Mouse (Mus musculus): ENCODE measurements around the gene Dnah9. TPM values are rescaled to one million over a fixed set of nuclear protein-coding genes. Genes with fewer than 3 reads are reported as not detected.
A peak's percentile ranks its signal among the peaks of the same experiment; 100 is the strongest.

The Dnah9 gene
- polyA plus RNA-seq, 1 experiment from 2014 or later = 0.59 TPM

- ATAC-seq (ENCODE audit: insufficient number of reproducible peaks, insufficient read depth, low FRiP score, low read depth) = no peak
- 79% methylated on average over 2 of the region's 2 CpGs for WGBS
- no peaks in the 10 kb centered on the region for H3K4me1 ChIP-seq (ENCODE audit: control insufficient read depth, insufficient read depth, low read length)
- no peak overlapping the region for H3K27ac ChIP-seq (ENCODE audit: low read length)
- no peak overlapping the region for H3K9ac ChIP-seq (replicated peaks; ENCODE audit: low read depth, low read length)
- no peaks in the 10 kb centered on the region for H3K36me3 ChIP-seq (ENCODE audit: control insufficient read depth, insufficient read depth, low read length)
- H3K9me3 ChIP-seq (ENCODE audit: control insufficient read depth, low read depth, low read length) = no peaks in the 10 kb centered on the region
- H3K4me2 ChIP-seq (replicated peaks; ENCODE audit: low read depth, low read length) = no peak overlapping the region
- H3K4me3 ChIP-seq (ENCODE audit: low read depth, low read length) = no peak overlapping the region
- H3K27me3 ChIP-seq (ENCODE audit: control insufficient read depth, insufficient read depth, low read length) = no peaks in the 10 kb centered on the region
These were observed 264.4 kb downstream of the Dnah9 start for GRCm38 (mm10) chr11:65903944-65904343.

DNA sequence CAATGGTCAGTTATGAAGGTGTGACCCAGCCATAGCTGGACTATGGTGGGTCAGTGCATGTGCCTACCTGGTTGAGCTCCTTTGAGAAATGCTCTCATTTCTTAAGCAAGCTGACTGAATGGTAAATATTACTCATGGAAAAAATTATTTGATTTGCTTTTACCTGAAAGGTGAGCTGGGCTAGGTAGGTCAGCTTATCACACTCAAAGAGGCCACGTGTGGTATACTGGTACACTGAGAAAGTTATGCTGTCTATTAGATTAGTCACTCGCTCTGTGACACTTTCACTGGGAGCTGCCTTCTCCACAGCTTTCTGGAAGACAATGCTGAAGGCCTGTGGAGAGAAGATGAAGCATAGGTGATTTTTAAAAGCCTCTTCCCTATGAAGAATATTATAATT, 286.9 kb downstream of the Dnah9 start:
- peak; percentile 79 for ATAC-seq (ENCODE audit: insufficient number of reproducible peaks, insufficient read depth, low FRiP score, low read depth)

GRCm38 (mm10) chr11:65877146-65877775, 291.1 kb downstream of the Dnah9 start:
- Histone ChIP-seq H3K4me1 (ENCODE audit: control insufficient read depth, insufficient read depth, low read length) (no peaks in the 10 kb centered on the region), H3K4me3 (ENCODE audit: low read depth, low read length) (no peak overlapping the region), H3K9me3 (ENCODE audit: control insufficient read depth, low read depth, low read length) (no peaks in the 10 kb centered on the region), H3K27ac (ENCODE audit: low read length) (no peak overlapping the region), H3K9ac (replicated peaks; ENCODE audit: low read depth, low read length) (no peak overlapping the region), H3K27me3 (ENCODE audit: control insufficient read depth, insufficient read depth, low read length) (no peaks in the 10 kb centered on the region), H3K36me3 (ENCODE audit: control insufficient read depth, insufficient read depth, low read length) (no peaks in the 10 kb centered on the region), H3K4me2 (replicated peaks; ENCODE audit: low read depth, low read length) (no peak overlapping the region)
- no peak for ATAC-seq (ENCODE audit: insufficient number of reproducible peaks, insufficient read depth, low FRiP score, low read depth)
- WGBS = 74% methylated on average over 1 of the region's 1 CpGs

More for the DNA sequence above, 286.9 kb downstream of the Dnah9 start:
- Histone ChIP-seq H3K9ac (replicated peaks; ENCODE audit: low read depth, low read length) (no peak overlapping the region), H3K4me2 (replicated peaks; ENCODE audit: low read depth, low read length) (no peak overlapping the region), H3K4me1 (ENCODE audit: control insufficient read depth, insufficient read depth, low read length) (no peaks in the 10 kb centered on the region), H3K9me3 (ENCODE audit: control insufficient read depth, low read depth, low read length) (no peaks in the 10 kb centered on the region), H3K27ac (ENCODE audit: low read length) (no peak overlapping the region), H3K36me3 (ENCODE audit: control insufficient read depth, insufficient read depth, low read length) (no peaks in the 10 kb centered on the region), H3K4me3 (ENCODE audit: low read depth, low read length) (no peak overlapping the region), H3K27me3 (ENCODE audit: control insufficient read depth, insufficient read depth, low read length) (no peaks in the 10 kb centered on the region)
- 78% methylated on average over 2 of the region's 2 CpGs for WGBS

DNA sequence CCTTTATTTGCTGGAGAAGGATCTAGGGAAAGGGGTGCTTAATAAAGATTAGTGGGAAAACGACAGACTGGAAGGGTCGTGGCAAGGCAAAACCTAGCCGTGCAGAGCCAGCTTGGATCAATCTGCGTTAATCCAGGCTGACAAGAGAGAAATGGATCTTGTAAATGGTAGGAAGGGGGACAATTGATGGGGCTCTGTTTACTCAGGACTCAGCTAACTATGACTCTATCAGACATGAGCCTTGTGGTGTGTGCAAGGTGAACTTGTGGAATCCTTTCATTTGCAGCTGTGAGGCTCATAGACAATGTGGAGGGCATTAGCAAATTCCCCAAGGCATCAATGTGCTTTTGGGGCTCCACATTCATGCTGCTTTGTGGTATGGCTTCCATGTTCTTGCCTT, 306.9 kb downstream of the Dnah9 start:
- 16% methylated on average over 4 of the region's 4 CpGs for WGBS
- H3K9ac ChIP-seq (replicated peaks; ENCODE audit: low read depth, low read length) = no peak overlapping the region
- no peak overlapping the region for H3K4me3 ChIP-seq (ENCODE audit: low read depth, low read length)
- no peak overlapping the region for H3K4me2 ChIP-seq (replicated peaks; ENCODE audit: low read depth, low read length)
- H3K27ac ChIP-seq (ENCODE audit: low read length) = no peak overlapping the region
- 0 out of 2 replicates have a peak, but pooled peaks have one; percentile 56 for ATAC-seq (ENCODE audit: insufficient number of reproducible peaks, insufficient read depth, low FRiP score, low read depth)
- no peaks in the 10 kb centered on the region for H3K9me3 ChIP-seq (ENCODE audit: control insufficient read depth, low read depth, low read length)
- H3K36me3 ChIP-seq (ENCODE audit: control insufficient read depth, insufficient read depth, low read length) = no peaks in the 10 kb centered on the region
- H3K4me1 ChIP-seq (ENCODE audit: control insufficient read depth, insufficient read depth, low read length) = 0 out of 2 replicates have a peak, but pooled peaks cover 5% of the 10 kb centered on the region
- H3K27me3 ChIP-seq (ENCODE audit: control insufficient read depth, insufficient read depth, low read length) = no peaks in the 10 kb centered on the region

- no peak for ATAC-seq (ENCODE audit: insufficient number of reproducible peaks, insufficient read depth, low FRiP score, low read depth)
- H3K9me3 ChIP-seq (ENCODE audit: control insufficient read depth, low read depth, low read length) = no peaks in the 10 kb centered on the region
These were observed 316.3 kb downstream of the Dnah9 start for GRCm38 (mm10) chr11:65852066-65852465.

GRCm38 (mm10) chr11:65846446-65846845, 321.9 kb downstream of the Dnah9 start:
- Histone ChIP-seq H3K27me3 (ENCODE audit: control insufficient read depth, insufficient read depth, low read length) (no peaks in the 10 kb centered on the region), H3K4me3 (ENCODE audit: low read depth, low read length) (no peak overlapping the region), H3K36me3 (ENCODE audit: control insufficient read depth, insufficient read depth, low read length) (no peaks in the 10 kb centered on the region), H3K9me3 (ENCODE audit: control insufficient read depth, low read depth, low read length) (no peaks in the 10 kb centered on the region), H3K4me2 (replicated peaks; ENCODE audit: low read depth, low read length) (no peak overlapping the region), H3K4me1 (ENCODE audit: control insufficient read depth, insufficient read depth, low read length) (no peaks in the 10 kb centered on the region), H3K9ac (replicated peaks; ENCODE audit: low read depth, low read length) (no peak overlapping the region), H3K27ac (ENCODE audit: low read length) (no peak overlapping the region)
- ATAC-seq (ENCODE audit: insufficient number of reproducible peaks, insufficient read depth, low FRiP score, low read depth) = peak; percentile 46; the same call in 1 of the 2 replicates
- 60% methylated on average over 5 of the region's 5 CpGs for WGBS

More at GRCm38 (mm10) chr11:65852066-65852465, 316.3 kb downstream of the Dnah9 start:
- no peaks in the 10 kb centered on the region for H3K27me3 ChIP-seq (ENCODE audit: control insufficient read depth, insufficient read depth, low read length)
- H3K27ac ChIP-seq (ENCODE audit: low read length) = no peak overlapping the region
- H3K9ac ChIP-seq (replicated peaks; ENCODE audit: low read depth, low read length) = no peak overlapping the region
- H3K4me3 ChIP-seq (ENCODE audit: low read depth, low read length) = no peak overlapping the region
- no peaks in the 10 kb centered on the region for H3K4me1 ChIP-seq (ENCODE audit: control insufficient read depth, insufficient read depth, low read length)
- no peaks in the 10 kb centered on the region for H3K36me3 ChIP-seq (ENCODE audit: control insufficient read depth, insufficient read depth, low read length)
- 26% methylated on average over 1 of the region's 1 CpGs for WGBS
- no peak overlapping the region for H3K4me2 ChIP-seq (replicated peaks; ENCODE audit: low read depth, low read length)

DNA sequence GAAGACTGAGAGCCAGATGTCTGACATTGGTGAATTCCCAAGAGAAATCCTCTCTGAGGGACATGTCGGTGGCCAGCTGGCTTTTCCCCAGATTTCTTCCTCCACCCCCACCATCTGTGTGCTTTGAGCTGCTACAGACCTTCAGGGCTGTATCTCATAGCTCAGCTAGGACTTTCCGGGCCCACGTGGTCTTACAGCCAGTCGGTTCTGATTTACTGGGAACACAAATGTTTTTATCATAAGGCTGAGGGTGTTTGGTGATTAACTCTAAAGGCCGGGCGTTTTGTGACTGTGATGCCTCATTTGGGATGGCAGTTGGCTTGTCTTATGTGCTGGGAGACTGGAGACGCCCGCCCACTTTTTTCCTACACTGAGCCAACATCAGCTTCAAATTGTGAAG, 329.4 kb downstream of the Dnah9 start:
- Histone ChIP-seq H3K27me3 (ENCODE audit: control insufficient read depth, insufficient read depth, low read length) (no peaks in the 10 kb centered on the region), H3K36me3 (ENCODE audit: control insufficient read depth, insufficient read depth, low read length) (no peaks in the 10 kb centered on the region), H3K4me3 (ENCODE audit: low read depth, low read length) (no peak overlapping the region), H3K9me3 (ENCODE audit: control insufficient read depth, low read depth, low read length) (no peaks in the 10 kb centered on the region), H3K4me2 (replicated peaks; ENCODE audit: low read depth, low read length) (no peak overlapping the region), H3K9ac (replicated peaks; ENCODE audit: low read depth, low read length) (no peak overlapping the region), H3K27ac (ENCODE audit: low read length) (no peak overlapping the region), H3K4me1 (ENCODE audit: control insufficient read depth, insufficient read depth, low read length) (no peaks in the 10 kb centered on the region)
- 55% methylated on average over 8 of the region's 8 CpGs for WGBS
- ATAC-seq (ENCODE audit: insufficient number of reproducible peaks, insufficient read depth, low FRiP score, low read depth) = no peak

- no peak for ATAC-seq (ENCODE audit: insufficient number of reproducible peaks, insufficient read depth, low FRiP score, low read depth)
- Histone ChIP-seq H3K9me3 (ENCODE audit: control insufficient read depth, low read depth, low read length) (no peaks in the 10 kb centered on the region), H3K36me3 (ENCODE audit: control insufficient read depth, insufficient read depth, low read length) (peaks cover 29% of the 10 kb centered on the region)
These were observed 343.8 kb downstream of the Dnah9 start for GRCm38 (mm10) chr11:65824556-65824955.

DNA sequence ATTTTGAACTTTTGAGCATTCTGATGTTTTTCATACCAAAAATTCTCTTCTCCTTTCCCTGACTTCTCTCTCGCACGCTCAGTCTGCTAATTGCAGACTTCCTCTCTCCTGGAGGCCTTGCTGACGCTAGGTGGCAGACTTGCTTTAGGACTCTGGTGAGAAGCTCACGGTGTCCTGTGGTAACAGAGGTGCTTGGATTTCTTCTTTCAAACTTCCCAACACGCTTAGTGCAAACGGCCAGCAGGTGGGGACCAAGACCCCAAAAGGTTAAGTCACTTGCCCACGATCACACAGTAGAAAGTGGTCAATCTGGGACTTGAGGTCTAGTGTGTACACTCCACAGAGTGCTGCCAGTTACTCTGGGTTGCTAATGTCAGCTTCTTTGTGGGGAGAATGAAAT, 347.5 kb downstream of the Dnah9 start:
- no peaks in the 10 kb centered on the region for H3K9me3 ChIP-seq (ENCODE audit: control insufficient read depth, low read depth, low read length)
- peak; percentile 63; the same call in 1 of the 2 replicates for ATAC-seq (ENCODE audit: insufficient number of reproducible peaks, insufficient read depth, low FRiP score, low read depth)
- H3K27me3 ChIP-seq (ENCODE audit: control insufficient read depth, insufficient read depth, low read length) = no peaks in the 10 kb centered on the region
- no peak overlapping the region for H3K4me2 ChIP-seq (replicated peaks; ENCODE audit: low read depth, low read length)
- no peak overlapping the region for H3K4me3 ChIP-seq (ENCODE audit: low read depth, low read length)
- no peak overlapping the region for H3K9ac ChIP-seq (replicated peaks; ENCODE audit: low read depth, low read length)
- WGBS = 9% methylated on average over 7 of the region's 7 CpGs
- H3K4me1 ChIP-seq (ENCODE audit: control insufficient read depth, insufficient read depth, low read length) = no peaks in the 10 kb centered on the region
- H3K36me3 ChIP-seq (ENCODE audit: control insufficient read depth, insufficient read depth, low read length) = peaks cover 24% of the 10 kb centered on the region
- no peak overlapping the region for H3K27ac ChIP-seq (ENCODE audit: low read length)

More at GRCm38 (mm10) chr11:65824556-65824955, 343.8 kb downstream of the Dnah9 start:
- H3K4me3 ChIP-seq (ENCODE audit: low read depth, low read length) = no peak overlapping the region
- H3K9ac ChIP-seq (replicated peaks; ENCODE audit: low read depth, low read length) = no peak overlapping the region
- no peak overlapping the region for H3K4me2 ChIP-seq (replicated peaks; ENCODE audit: low read depth, low read length)
- whole genome bisulfite sequencing = 79% methylated on average over 3 of the region's 3 CpGs
- H3K4me1 ChIP-seq (ENCODE audit: control insufficient read depth, insufficient read depth, low read length) = no peaks in the 10 kb centered on the region
- no peak overlapping the region for H3K27ac ChIP-seq (ENCODE audit: low read length)
- no peaks in the 10 kb centered on the region for H3K27me3 ChIP-seq (ENCODE audit: control insufficient read depth, insufficient read depth, low read length)
